Mouse (Mus musculus) ES-Bruce4 (cell line): ENCODE data around the gene Tom1l2. TPM values are rescaled to one million over a fixed set of nuclear protein-coding genes. Genes with fewer than 3 reads are reported as not detected.

Experiments
- H3K27ac ChIP-seq: 2 replicates; pipeline ENCODE4 v1.5.1; 2012; ENCODE audit warnings: low read length, inconsistent platforms; ENCODE audit not compliant: insufficient read depth
- H3K27me3 ChIP-seq: 2 replicates; pipeline ENCODE4 v1.6.1; 2012; ENCODE audit warnings: mild to moderate bottlenecking, low read length, inconsistent platforms; ENCODE audit not compliant: control insufficient read depth, poor library complexity, insufficient read depth, severe bottlenecking
- H3K36me3 ChIP-seq: 2 replicates; pipeline ENCODE4 v1.6.1; 2012; ENCODE audit warnings: inconsistent platforms, mild to moderate bottlenecking, low read length, moderate library complexity; ENCODE audit not compliant: control insufficient read depth, poor library complexity, insufficient read depth, severe bottlenecking
- H3K4me1 ChIP-seq: one replicate; pipeline ENCODE4 v1.8.1; 2011; ENCODE audit warnings: low read length; ENCODE audit not compliant: control insufficient read depth, insufficient read depth
- H3K4me3 ChIP-seq: 2 replicates; pipeline ENCODE4 v1.5.1; 2011; ENCODE audit warnings: low read depth, mild to moderate bottlenecking, low read length
- H3K9ac ChIP-seq: 2 replicates; pipeline ENCODE4 v1.6.1; 2012; ENCODE audit warnings: low read depth, mild to moderate bottlenecking, inconsistent platforms; ENCODE audit not compliant: poor library complexity, severe bottlenecking
- H3K9me3 ChIP-seq: replicated peaks from 2 replicates; pipeline ENCODE4 v1.6.1; 2012; ENCODE audit warnings: mild to moderate bottlenecking, low read length, inconsistent platforms; ENCODE audit not compliant: control insufficient read depth, poor library complexity, insufficient read depth, severe bottlenecking
- CTCF ChIP-seq: IDR thresholded peaks from one replicate; pipeline ENCODE4 v1.8.1; 2011; ENCODE audit warnings: low read depth, low read length
- EP300 ChIP-seq: IDR thresholded peaks from 2 replicates; pipeline ENCODE4 v1.6.1; 2011; ENCODE audit warnings: low read depth, low read length; ENCODE audit not compliant: insufficient read depth
- POLR2A ChIP-seq: IDR thresholded peaks from one replicate; pipeline ENCODE4 v1.8.1; 2011; ENCODE audit warnings: low read length; ENCODE audit not compliant: insufficient read depth
- polyA plus RNA-seq: library from polyadenylated mRNA; stranded (reverse); fragments of >200 nt; gene quantifications from 2 replicates; pipeline ENCODE4 v1.2.4, GENCODE M21; 2011; ENCODE audit warnings: low read depth; ENCODE audit not compliant: missing spikeins, insufficient read depth, insufficient read length

The Tom1l2 gene
- polyA plus RNA-seq, 1 experiment, result 9.9 TPM

GRCm38 (mm10) chr11:60176975-60177657, 175.6 kb downstream of the Tom1l2 start:
- Histone ChIP-seq H3K9ac (peak overlapping the region; percentile 53), H3K27me3 (no peaks in the 10 kb centered on the region), H3K36me3 (no peaks in the 10 kb centered on the region), H3K27ac (peak overlapping the region; percentile 83), H3K9me3 (no peaks in the 10 kb centered on the region), H3K4me1 (peaks cover 10% of the 10 kb centered on the region), H3K4me3 (peak overlapping the region; percentile 76)
- TF ChIP-seq CTCF (no peak), EP300 (no peak), POLR2A (no peak)

Other genes starting within 250 kb of the Tom1l2 start
- gene Rai1, start 247.9 kb downstream of the Tom1l2 start, polyA plus RNA-seq, result 21.9 and 27.4 TPM in 2 replicates
- gene Srebf1, start 130.3 kb downstream of the Tom1l2 start, polyA plus RNA-seq, result 60.5 and 68.6 TPM in 2 replicates
- gene Drc3, start 424 bp upstream of the Tom1l2 start, polyA plus RNA-seq, result 6.9 and 7.3 TPM in 2 replicates
- gene Gid4, start 64.2 kb upstream of the Tom1l2 start, polyA plus RNA-seq, result 36.2 and 40.6 TPM in 2 replicates
- gene Atpaf2, start 65.6 kb upstream of the Tom1l2 start, polyA plus RNA-seq, result 22.1 and 28.2 TPM in 2 replicates
- gene Drg2, start 101.7 kb upstream of the Tom1l2 start, polyA plus RNA-seq, result 67.4 and 69.9 TPM in 2 replicates
- gene Myo15, start 116.4 kb upstream of the Tom1l2 start, polyA plus RNA-seq, result 0.37 and 0.65 TPM in 2 replicates
- gene Alkbh5, start 183.5 kb upstream of the Tom1l2 start, polyA plus RNA-seq, result 46.6 and 52.1 TPM in 2 replicates